Mouse (Mus musculus) myocyte (in vitro differentiated cells): ENCODE data around the gene Hoxa4. TPM values are rescaled to one million over a fixed set of nuclear protein-coding genes. Genes with fewer than 3 reads are reported as not detected.

Source experiments
- H3K27me3 ChIP-seq: one replicate; pipeline ENCODE4 v1.6.1; 2011; ENCODE audit not compliant: control insufficient read depth, insufficient read depth, insufficient read length
- H3K36me3 ChIP-seq: one replicate; pipeline ENCODE4 v1.6.1; 2011; ENCODE audit not compliant: control insufficient read depth, insufficient read depth
- H3K4me2 ChIP-seq: one replicate; pipeline ENCODE4 v1.6.1; 2011; ENCODE audit warnings: low read depth, control low read depth
- H3K4me3 ChIP-seq: one replicate; pipeline ENCODE4 v1.5.1; 2011; ENCODE audit warnings: mild to moderate bottlenecking, control low read depth, moderate library complexity
- H3K79me2 ChIP-seq: one replicate; pipeline ENCODE4 v1.6.1; 2011; ENCODE audit not compliant: control insufficient read depth, insufficient read depth
- H3ac ChIP-seq: one replicate; pipeline ENCODE4 v1.6.1; 2011; ENCODE audit not compliant: control insufficient read depth, insufficient read length
- CEBPB ChIP-seq: IDR thresholded peaks from 2 replicates; pipeline ENCODE4 v1.6.1; 2011; ENCODE audit warnings: mild to moderate bottlenecking, moderate library complexity; ENCODE audit not compliant: poor library complexity, insufficient read depth, severe bottlenecking
- E2F4 ChIP-seq: IDR thresholded peaks from one replicate; pipeline ENCODE4 v1.6.1; 2011; ENCODE audit warnings: mild to moderate bottlenecking, control low read depth, moderate library complexity; ENCODE audit not compliant: insufficient read depth
- MAX ChIP-seq: IDR thresholded peaks from one replicate; pipeline ENCODE4 v1.6.1; 2011; ENCODE audit warnings: low read depth, mild to moderate bottlenecking, control low read depth
- MYOD1 ChIP-seq, 3 experiments: IDR thresholded peaks; one replicate each; pipeline ENCODE4 v1.6.1; 2011; ENCODE audit warnings: control low read depth in 2 of 3, low read depth in 2 of 3, mild to moderate bottlenecking in 2 of 3, moderate library complexity in 1 of 3; ENCODE audit not compliant: insufficient read length in 2 of 3, control insufficient read depth in 1 of 3
- MYOG ChIP-seq, 3 experiments: IDR thresholded peaks; one replicate each; pipeline ENCODE4 v1.6.1; 2011; ENCODE audit warnings: control low read depth in 2 of 3, low read depth in 2 of 3, mild to moderate bottlenecking in 2 of 3; ENCODE audit not compliant: insufficient read length in 2 of 3, control insufficient read depth in 1 of 3, insufficient read depth in 1 of 3
- POLR2A ChIP-seq: IDR thresholded peaks from one replicate; pipeline ENCODE4 v1.6.1; 2011; ENCODE audit warnings: low read depth, mild to moderate bottlenecking, control low read depth, moderate library complexity; ENCODE audit not compliant: insufficient read length
- POLR2AphosphoS2 ChIP-seq: IDR thresholded peaks from one replicate; pipeline ENCODE4 v1.6.1; 2011; ENCODE audit warnings: low read depth, control low read depth; ENCODE audit not compliant: insufficient read length
- REST ChIP-seq: IDR thresholded peaks from one replicate; pipeline ENCODE4 v1.6.1; 2011; ENCODE audit warnings: mild to moderate bottlenecking, control low read depth, moderate library complexity; ENCODE audit not compliant: insufficient read depth, insufficient read length
- SRF ChIP-seq: IDR thresholded peaks from one replicate; pipeline ENCODE4 v1.6.1; 2011; ENCODE audit warnings: low read depth; ENCODE audit not compliant: control insufficient read depth, insufficient read length
- TCF12 ChIP-seq: IDR thresholded peaks from one replicate; pipeline ENCODE4 v1.6.1; 2011; ENCODE audit warnings: mild to moderate bottlenecking, control low read depth; ENCODE audit not compliant: poor library complexity, insufficient read depth, severe bottlenecking
- TCF3 ChIP-seq: IDR thresholded peaks from one replicate; pipeline ENCODE4 v1.6.1; 2011; ENCODE audit warnings: low read depth, control low read depth; ENCODE audit not compliant: insufficient read length
- USF1 ChIP-seq: IDR thresholded peaks from one replicate; pipeline ENCODE4 v1.6.1; 2011; ENCODE audit warnings: low read depth, mild to moderate bottlenecking, control low read depth, moderate library complexity
- polyA plus RNA-seq: library from polyadenylated mRNA; unstranded; fragments of >200 nt; fragmentation: generic; extraction: Trizol; gene quantifications from one replicate; pipeline ENCODE4 v1.2.1, GENCODE M21; 2012; ENCODE audit warnings: missing spikeins

The Hoxa4 gene
- polyA plus RNA-seq, 1 experiment: 1.4 TPM

DNA sequence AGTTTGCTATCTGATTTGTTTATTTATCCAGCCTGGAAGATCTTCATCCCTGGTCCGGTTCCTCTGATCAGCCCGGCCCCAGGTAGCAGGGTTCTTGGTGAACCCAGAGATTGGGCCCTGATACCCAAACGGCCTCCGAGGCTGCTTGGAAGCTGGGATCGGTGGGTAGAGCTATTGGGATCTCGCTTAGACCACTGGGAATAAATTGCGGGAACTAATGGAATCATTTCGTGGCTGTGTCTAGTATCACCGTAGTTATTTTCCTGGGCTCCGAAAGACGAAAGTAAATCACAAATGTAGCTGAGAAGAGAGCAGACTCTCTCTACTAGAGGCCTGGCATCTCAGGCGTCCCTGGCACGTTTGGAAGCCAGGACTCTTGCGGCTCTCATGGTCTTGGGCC, 13.7 kb upstream of the Hoxa4 start:
- H3K4me3 ChIP-seq: no peak overlapping the region
- no peak overlapping the region for H3K4me2 ChIP-seq
- H3K79me2 ChIP-seq: peaks cover 20% of the 10 kb centered on the region
- TF ChIP-seq REST (no peak), TCF3 (no peak), SRF (no peak), E2F4 (no peak), USF1 (no peak), MYOG (IDR thresholded peaks at IDR 0.05; ENCODE audit: control insufficient read depth in 1 of 3, insufficient read depth in 1 of 3, insufficient read length in 2 of 3, low read depth in 2 of 3) (no peak), CEBPB (no peak), MAX (no peak), POLR2A (no peak), MYOD1 (IDR thresholded peaks at IDR 0.05; ENCODE audit: control insufficient read depth in 1 of 3, insufficient read length in 2 of 3, low read depth in 2 of 3) (no peak), TCF12 (no peak), POLR2AphosphoS2 (no peak)
- H3K27me3 ChIP-seq: no peaks in the 10 kb centered on the region
- H3ac ChIP-seq: no peak overlapping the region
- H3K36me3 ChIP-seq: peaks cover 16% of the 10 kb centered on the region

- TF ChIP-seq REST (no peak), MAX (no peak), USF1 (no peak), POLR2AphosphoS2 (no peak), TCF3 (no peak), MYOG (IDR thresholded peaks at IDR 0.05; ENCODE audit: control insufficient read depth in 1 of 3, insufficient read depth in 1 of 3, insufficient read length in 2 of 3, low read depth in 2 of 3) (no peak), TCF12 (no peak), E2F4 (no peak), POLR2A (no peak), MYOD1 (IDR thresholded peaks at IDR 0.05; ENCODE audit: control insufficient read depth in 1 of 3, insufficient read length in 2 of 3, low read depth in 2 of 3) (no peak), SRF (no peak)
Observed at GRCm38 (mm10) chr6:52204050-52204752, 12.6 kb upstream of the Hoxa4 start, which contains the start of gene Hoxa5. Gene Hoxa5, minus strand, starts transcription at chr6:52204587.

GRCm38 (mm10) chr6:52203371-52204049, 12.0 kb upstream of the Hoxa4 start:
- Histone ChIP-seq H3K4me3 (no peak overlapping the region), H3ac (no peak overlapping the region)

More at GRCm38 (mm10) chr6:52204050-52204752, 12.6 kb upstream of the Hoxa4 start, which contains the start of gene Hoxa5:
- Histone ChIP-seq H3K79me2 (peaks cover 10% of the 10 kb centered on the region), H3K4me2 (no peak within 1 kb of the TSS), H3K36me3 (peaks cover 16% of the 10 kb centered on the region), H3K4me3 (no peak within 1 kb of the TSS), H3K27me3 (no peaks in the 10 kb centered on the region), H3ac (no peak within 1 kb of the TSS)

GRCm38 (mm10) chr6:52203121-52203370, 11.5 kb upstream of the Hoxa4 start:
- TF ChIP-seq POLR2AphosphoS2: no peak
- TF ChIP-seq MYOG (IDR thresholded peaks at IDR 0.05; ENCODE audit: control insufficient read depth in 1 of 3, insufficient read depth in 1 of 3, insufficient read length in 2 of 3, low read depth in 2 of 3): no peak
- no peak for TF ChIP-seq POLR2A
- no peak for TF ChIP-seq SRF
- no peak for TF ChIP-seq E2F4
- TF ChIP-seq TCF3: no peak
- no peak for TF ChIP-seq TCF12
- TF ChIP-seq CEBPB: no peak
- TF ChIP-seq MAX: no peak
- TF ChIP-seq MYOD1 (IDR thresholded peaks at IDR 0.05; ENCODE audit: control insufficient read depth in 1 of 3, insufficient read length in 2 of 3, low read depth in 2 of 3): no peak
- no peak for TF ChIP-seq USF1
- no peak for TF ChIP-seq REST
- no peak overlapping the region for H3K4me2 ChIP-seq
- no peaks in the 10 kb centered on the region for H3K27me3 ChIP-seq
- no peak overlapping the region for H3ac ChIP-seq
- peaks cover 5% of the 10 kb centered on the region for H3K79me2 ChIP-seq
- peaks cover 16% of the 10 kb centered on the region for H3K36me3 ChIP-seq
- H3K4me3 ChIP-seq: no peak overlapping the region

More at GRCm38 (mm10) chr6:52203371-52204049, 12.0 kb upstream of the Hoxa4 start:
- peaks cover 5% of the 10 kb centered on the region for H3K79me2 ChIP-seq
- H3K27me3 ChIP-seq: no peaks in the 10 kb centered on the region
- TF ChIP-seq CEBPB: no peak
- no peak for TF ChIP-seq TCF12
- TF ChIP-seq SRF: no peak
- TF ChIP-seq MYOG (IDR thresholded peaks at IDR 0.05; ENCODE audit: control insufficient read depth in 1 of 3, insufficient read depth in 1 of 3, insufficient read length in 2 of 3, low read depth in 2 of 3): no peak
- TF ChIP-seq POLR2A: no peak
- no peak for TF ChIP-seq POLR2AphosphoS2
- no peak for TF ChIP-seq REST
- TF ChIP-seq MYOD1 (IDR thresholded peaks at IDR 0.05; ENCODE audit: control insufficient read depth in 1 of 3, insufficient read length in 2 of 3, low read depth in 2 of 3): no peak
- no peak for TF ChIP-seq USF1
- no peak for TF ChIP-seq E2F4
- no peak for TF ChIP-seq MAX
- TF ChIP-seq TCF3: no peak
- H3K36me3 ChIP-seq: peaks cover 16% of the 10 kb centered on the region
- H3K4me2 ChIP-seq: no peak overlapping the region
